Mouse (Mus musculus): ENCODE results near the gene Lrrc15. TPM values are rescaled to one million over a fixed set of nuclear protein-coding genes. Genes with fewer than 3 reads are reported as not detected.

The Lrrc15 gene
- polyA plus RNA-seq, 1 experiment from 2014 or later = 0.21 TPM

DNA sequence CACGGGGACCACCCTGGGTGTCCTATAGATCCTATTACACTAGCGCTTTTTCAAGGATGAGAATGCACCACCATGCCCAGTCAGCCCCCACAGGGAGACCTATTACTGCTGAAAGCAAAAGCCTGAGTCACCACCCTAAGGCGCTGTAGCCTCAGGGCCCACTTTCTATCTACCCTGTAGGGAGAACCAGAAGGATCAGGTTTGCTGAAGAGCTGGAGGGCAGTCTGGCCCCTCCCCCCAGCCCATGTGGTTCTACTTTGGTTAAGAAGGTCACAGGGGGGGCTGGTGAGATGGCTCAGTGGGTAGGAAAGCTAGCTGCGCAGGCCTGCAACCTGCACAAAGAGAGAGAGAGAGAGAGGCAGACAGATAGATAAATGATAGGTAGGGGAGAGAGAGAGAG is 2.6 kb upstream of the Lrrc15 start:
- H3K9ac ChIP-seq (ENCODE audit: low read length) = no peak overlapping the region
- peaks cover 32% of the 10 kb centered on the region for H3K27me3 ChIP-seq (ENCODE audit: control insufficient read depth, insufficient read depth, low read length)
- ATAC-seq (replicated peaks; ENCODE audit: extremely low read depth, insufficient read depth, low FRiP score) = no peak

DNA sequence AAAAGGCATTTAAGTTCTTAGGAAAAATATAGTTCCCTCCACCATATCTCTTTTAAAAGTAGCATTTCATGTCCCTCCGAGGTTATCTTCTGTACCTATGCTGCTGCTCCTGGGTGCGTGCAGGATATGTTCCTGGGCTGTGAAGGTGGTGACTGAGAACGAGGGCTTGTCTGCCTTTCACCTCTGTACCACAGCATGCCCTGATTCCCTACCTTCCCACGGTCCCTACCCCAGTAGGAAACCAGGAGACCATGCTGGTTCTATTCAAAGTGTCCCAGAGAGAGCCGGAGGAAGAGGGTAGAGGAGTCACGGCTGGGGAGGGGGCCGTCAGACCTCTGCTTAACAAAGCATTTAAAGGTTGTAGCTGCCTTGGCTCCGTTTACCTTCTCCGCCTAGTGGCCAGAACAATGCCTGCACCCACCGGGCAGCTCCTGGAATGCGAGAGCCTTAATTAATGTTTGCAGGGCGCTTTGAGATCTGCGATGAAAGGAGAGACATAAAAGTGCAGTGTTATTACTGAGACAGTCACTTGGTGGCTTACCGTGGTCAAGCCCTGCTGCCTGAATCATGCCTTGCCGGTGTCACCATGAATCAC is 784 bp upstream of the Lrrc15 start:
- peaks cover 32% of the 10 kb centered on the region for H3K27me3 ChIP-seq (ENCODE audit: control insufficient read depth, insufficient read depth, low read length)
- H3K36me3 ChIP-seq (ENCODE audit: control insufficient read depth, insufficient read depth) = no peaks in the 10 kb centered on the region
- no peaks in the 10 kb centered on the region for H3K9me3 ChIP-seq (replicated peaks; ENCODE audit: control insufficient read depth, low read length)
- H3K4me3 ChIP-seq (ENCODE audit: low read length) = peak overlapping the region; percentile 29
- H3K4me1 ChIP-seq (ENCODE audit: control insufficient read depth, insufficient read depth, low read length) = peaks cover 12% of the 10 kb centered on the region
- WGBS = 2% methylated on average over 15 of the region's 15 CpGs
- H3K4me2 ChIP-seq (ENCODE audit: low read depth, low read length) = peak overlapping the region; percentile 56
- H3K27ac ChIP-seq (ENCODE audit: low read length) = no peak overlapping the region
- ATAC-seq (replicated peaks; ENCODE audit: extremely low read depth, insufficient read depth, low FRiP score) = no peak
- H3K9ac ChIP-seq (ENCODE audit: low read length) = no peak overlapping the region

More for the DNA sequence above, 2.6 kb upstream of the Lrrc15 start:
- Histone ChIP-seq H3K36me3 (ENCODE audit: control insufficient read depth, insufficient read depth) (no peaks in the 10 kb centered on the region), H3K4me3 (ENCODE audit: low read length) (no peak overlapping the region), H3K4me1 (ENCODE audit: control insufficient read depth, insufficient read depth, low read length) (peaks cover 10% of the 10 kb centered on the region), H3K4me2 (ENCODE audit: low read depth, low read length) (no peak overlapping the region), H3K27ac (ENCODE audit: low read length) (no peak overlapping the region), H3K9me3 (replicated peaks; ENCODE audit: control insufficient read depth, low read length) (no peaks in the 10 kb centered on the region)
- 62% methylated on average over 4 of the region's 4 CpGs for WGBS

DNA sequence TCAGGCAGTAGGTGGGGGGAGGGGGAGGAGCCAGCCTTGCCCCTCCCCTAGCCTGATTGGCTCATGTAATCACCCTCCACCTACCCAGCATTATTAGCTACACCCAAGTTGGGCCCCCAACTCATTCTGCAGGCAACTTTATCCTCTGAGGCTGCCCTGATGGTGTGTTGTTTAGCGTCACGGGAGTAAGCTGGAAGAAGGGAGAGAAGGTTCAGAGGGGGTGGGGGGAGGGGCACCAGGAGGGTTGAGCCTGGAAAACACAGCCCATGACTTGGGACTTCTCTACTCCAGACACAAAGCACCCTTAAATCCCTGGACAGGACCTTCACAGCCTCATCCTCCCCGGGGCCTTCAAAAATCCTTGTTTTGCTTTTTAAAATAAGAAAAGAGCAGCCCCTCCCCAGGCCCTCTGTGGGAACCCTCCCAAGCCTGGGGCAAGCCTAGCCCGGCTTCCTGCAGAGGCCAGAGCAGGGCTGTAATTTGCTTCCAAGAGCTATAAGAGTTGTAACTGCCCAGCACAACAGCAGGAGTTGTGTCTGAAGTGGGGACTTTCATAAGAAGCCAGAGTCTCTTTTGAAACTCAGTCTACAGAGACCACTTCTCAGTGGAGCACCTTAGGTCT is 2.3 kb downstream of the Lrrc15 start:
- H3K4me1 ChIP-seq (ENCODE audit: control insufficient read depth, insufficient read depth, low read length) = peaks cover 14% of the 10 kb centered on the region
- 24% methylated on average over 4 of the region's 4 CpGs for WGBS
- no peak for ATAC-seq (replicated peaks; ENCODE audit: extremely low read depth, insufficient read depth, low FRiP score)
- no peaks in the 10 kb centered on the region for H3K9me3 ChIP-seq (replicated peaks; ENCODE audit: control insufficient read depth, low read length)
- no peak overlapping the region for H3K4me3 ChIP-seq (ENCODE audit: low read length)
- no peaks in the 10 kb centered on the region for H3K36me3 ChIP-seq (ENCODE audit: control insufficient read depth, insufficient read depth)
- no peak overlapping the region for H3K27ac ChIP-seq (ENCODE audit: low read length)
- H3K4me2 ChIP-seq (ENCODE audit: low read depth, low read length) = no peak overlapping the region
- no peak overlapping the region for H3K9ac ChIP-seq (ENCODE audit: low read length)
- peaks cover 28% of the 10 kb centered on the region for H3K27me3 ChIP-seq (ENCODE audit: control insufficient read depth, insufficient read depth, low read length)

DNA sequence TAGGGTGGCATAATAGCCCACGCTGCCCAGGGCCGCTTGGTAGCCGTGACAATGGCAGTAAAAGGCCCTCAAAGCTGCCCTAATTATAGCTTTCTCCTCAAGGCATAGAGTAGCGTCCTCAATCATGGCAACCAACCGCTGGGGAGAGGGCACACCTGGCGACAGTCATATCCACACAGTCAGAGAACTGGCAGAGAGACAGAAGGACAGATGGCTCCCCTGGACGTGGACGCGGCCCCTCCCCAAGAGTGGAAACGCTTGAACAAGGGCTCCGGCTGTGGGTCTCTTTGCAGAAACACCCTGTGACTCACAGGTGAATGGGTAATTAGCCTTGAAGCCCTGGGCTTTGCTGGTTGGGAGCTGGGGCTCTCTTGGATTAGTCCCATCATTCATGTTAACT is 4.7 kb downstream of the Lrrc15 start:
- H3K36me3 ChIP-seq (ENCODE audit: control insufficient read depth, insufficient read depth) = no peaks in the 10 kb centered on the region
- peaks cover 15% of the 10 kb centered on the region for H3K4me1 ChIP-seq (ENCODE audit: control insufficient read depth, insufficient read depth, low read length)
- H3K27me3 ChIP-seq (ENCODE audit: control insufficient read depth, insufficient read depth, low read length) = peaks cover 20% of the 10 kb centered on the region
- no peak for ATAC-seq (replicated peaks; ENCODE audit: extremely low read depth, insufficient read depth, low FRiP score)
- H3K4me2 ChIP-seq (ENCODE audit: low read depth, low read length) = no peak overlapping the region
- no peaks in the 10 kb centered on the region for H3K9me3 ChIP-seq (replicated peaks; ENCODE audit: control insufficient read depth, low read length)
- 83% methylated on average over 11 of the region's 11 CpGs for WGBS
- no peak overlapping the region for H3K4me3 ChIP-seq (ENCODE audit: low read length)
- no peak overlapping the region for H3K9ac ChIP-seq (ENCODE audit: low read length)
- no peak overlapping the region for H3K27ac ChIP-seq (ENCODE audit: low read length)

DNA sequence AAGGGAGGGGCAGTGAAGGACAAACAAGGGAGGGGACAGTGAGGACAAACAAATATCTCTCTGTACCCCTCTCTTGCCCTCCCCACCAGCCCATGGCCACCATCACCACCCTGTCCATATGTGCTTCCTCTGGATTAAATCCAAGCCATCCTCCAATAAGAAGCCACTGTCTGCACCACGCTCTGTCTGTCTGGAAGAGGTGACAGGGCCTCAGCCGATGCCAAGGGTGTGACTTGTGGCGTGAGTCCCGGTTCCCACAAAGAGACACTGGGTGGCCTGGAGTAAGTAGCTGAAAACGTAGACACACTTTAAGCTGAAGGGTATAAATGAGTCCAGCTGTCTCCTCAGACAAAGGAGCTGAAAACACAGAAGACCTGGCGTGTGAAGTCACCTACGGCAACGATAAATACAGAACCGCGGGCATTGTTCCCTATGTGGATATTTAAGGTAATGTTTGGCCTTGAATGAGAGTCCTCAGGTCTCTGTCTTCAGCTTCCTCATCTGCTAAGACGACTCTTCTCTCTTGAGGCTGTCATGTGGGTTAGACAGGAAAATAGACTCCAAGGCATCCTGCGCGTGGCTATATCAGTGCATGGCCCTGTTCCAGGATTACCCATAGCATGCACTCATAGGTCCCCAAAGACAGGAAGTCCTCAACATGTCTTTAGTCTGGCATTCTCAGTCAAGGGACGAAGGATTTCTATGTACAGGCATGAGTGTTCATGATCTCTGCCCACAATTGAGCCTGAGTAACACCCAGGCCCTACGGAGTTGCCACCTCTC is 7.3 kb downstream of the Lrrc15 start:
- peaks cover 13% of the 10 kb centered on the region for H3K4me1 ChIP-seq (ENCODE audit: control insufficient read depth, insufficient read depth, low read length)
- ATAC-seq (replicated peaks; ENCODE audit: extremely low read depth, insufficient read depth, low FRiP score) = no peak
- no peak overlapping the region for H3K9ac ChIP-seq (ENCODE audit: low read length)
- H3K27ac ChIP-seq (ENCODE audit: low read length) = no peak overlapping the region
- H3K36me3 ChIP-seq (ENCODE audit: control insufficient read depth, insufficient read depth) = no peaks in the 10 kb centered on the region
- H3K9me3 ChIP-seq (replicated peaks; ENCODE audit: control insufficient read depth, low read length) = no peaks in the 10 kb centered on the region
- H3K4me3 ChIP-seq (ENCODE audit: low read length) = no peak overlapping the region
- H3K27me3 ChIP-seq (ENCODE audit: control insufficient read depth, insufficient read depth, low read length) = no peaks in the 10 kb centered on the region
- no peak overlapping the region for H3K4me2 ChIP-seq (ENCODE audit: low read depth, low read length)
- 61% methylated on average over 15 of the region's 15 CpGs for WGBS

DNA sequence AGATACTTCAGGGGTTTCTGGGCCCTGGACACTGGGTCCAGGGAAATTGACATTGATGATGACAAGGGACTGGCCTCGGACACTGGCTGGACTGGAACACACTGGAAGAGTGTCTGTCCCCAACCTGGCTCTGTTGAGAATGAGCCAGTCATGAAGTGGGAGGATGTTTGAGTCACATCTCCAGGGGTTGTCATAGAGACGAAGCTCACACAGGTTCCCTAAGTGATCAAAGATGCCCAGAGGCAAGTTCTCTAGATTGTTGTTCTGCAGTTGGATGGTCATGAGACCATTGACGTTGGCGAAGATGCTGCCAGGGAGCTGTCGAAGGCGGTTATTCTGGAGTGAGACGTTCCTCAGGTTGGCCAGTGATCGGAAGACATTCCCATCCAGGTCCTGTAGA is 10.0 kb downstream of the Lrrc15 start:
- Histone ChIP-seq H3K4me1 (ENCODE audit: control insufficient read depth, insufficient read depth, low read length) (peaks cover 11% of the 10 kb centered on the region), H3K36me3 (ENCODE audit: control insufficient read depth, insufficient read depth) (no peaks in the 10 kb centered on the region), H3K9me3 (replicated peaks; ENCODE audit: control insufficient read depth, low read length) (no peaks in the 10 kb centered on the region), H3K4me2 (ENCODE audit: low read depth, low read length) (no peak overlapping the region), H3K27ac (ENCODE audit: low read length) (no peak overlapping the region), H3K27me3 (ENCODE audit: control insufficient read depth, insufficient read depth, low read length) (no peaks in the 10 kb centered on the region), H3K9ac (ENCODE audit: low read length) (no peak overlapping the region), H3K4me3 (ENCODE audit: low read length) (no peak overlapping the region)
- no peak for ATAC-seq (replicated peaks; ENCODE audit: extremely low read depth, insufficient read depth, low FRiP score)
- 92% methylated on average over 8 of the region's 8 CpGs for WGBS

DNA sequence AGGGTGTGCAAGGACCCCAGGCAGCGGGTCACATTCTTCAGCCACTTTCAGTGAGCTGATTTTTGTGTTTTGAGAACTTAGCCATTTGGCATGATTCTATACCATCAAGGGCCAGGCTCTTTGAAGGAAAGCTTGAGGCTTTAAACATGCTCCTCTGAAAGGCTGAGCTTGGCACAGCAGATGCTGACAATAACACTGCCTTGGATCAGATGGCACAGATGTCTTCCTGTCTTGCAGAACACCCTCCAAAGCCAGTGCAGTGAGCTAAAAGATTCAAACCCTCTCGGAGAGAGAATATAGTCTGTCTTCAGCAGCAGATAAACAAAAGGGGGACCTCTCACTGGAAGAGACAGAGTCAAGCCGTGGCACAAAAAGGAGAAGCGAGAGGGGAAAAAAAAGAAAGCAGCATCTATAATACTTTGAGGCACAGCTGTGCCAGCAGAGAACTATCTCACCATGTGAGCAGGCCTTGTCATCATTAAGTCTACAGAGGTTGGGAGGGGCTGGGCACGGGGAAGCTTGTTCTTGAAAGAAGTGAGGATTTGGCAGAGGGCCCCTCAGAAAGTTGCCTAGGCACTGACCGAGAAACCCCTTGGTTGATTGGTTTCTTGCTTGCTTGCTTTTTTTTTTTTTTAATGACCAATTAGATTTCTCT is 11.0 kb downstream of the Lrrc15 start:
- H3K9me3 ChIP-seq (replicated peaks; ENCODE audit: control insufficient read depth, low read length) = no peaks in the 10 kb centered on the region
- H3K27ac ChIP-seq (ENCODE audit: low read length) = no peak overlapping the region
- H3K27me3 ChIP-seq (ENCODE audit: control insufficient read depth, insufficient read depth, low read length) = no peaks in the 10 kb centered on the region
- no peak overlapping the region for H3K9ac ChIP-seq (ENCODE audit: low read length)
- 67% methylated on average over 6 of the region's 6 CpGs for WGBS
- ATAC-seq (replicated peaks; ENCODE audit: extremely low read depth, insufficient read depth, low FRiP score) = no peak
- H3K4me1 ChIP-seq (ENCODE audit: control insufficient read depth, insufficient read depth, low read length) = peaks cover 11% of the 10 kb centered on the region
- H3K36me3 ChIP-seq (ENCODE audit: control insufficient read depth, insufficient read depth) = no peaks in the 10 kb centered on the region
- H3K4me2 ChIP-seq (ENCODE audit: low read depth, low read length) = no peak overlapping the region
- no peak overlapping the region for H3K4me3 ChIP-seq (ENCODE audit: low read length)

DNA sequence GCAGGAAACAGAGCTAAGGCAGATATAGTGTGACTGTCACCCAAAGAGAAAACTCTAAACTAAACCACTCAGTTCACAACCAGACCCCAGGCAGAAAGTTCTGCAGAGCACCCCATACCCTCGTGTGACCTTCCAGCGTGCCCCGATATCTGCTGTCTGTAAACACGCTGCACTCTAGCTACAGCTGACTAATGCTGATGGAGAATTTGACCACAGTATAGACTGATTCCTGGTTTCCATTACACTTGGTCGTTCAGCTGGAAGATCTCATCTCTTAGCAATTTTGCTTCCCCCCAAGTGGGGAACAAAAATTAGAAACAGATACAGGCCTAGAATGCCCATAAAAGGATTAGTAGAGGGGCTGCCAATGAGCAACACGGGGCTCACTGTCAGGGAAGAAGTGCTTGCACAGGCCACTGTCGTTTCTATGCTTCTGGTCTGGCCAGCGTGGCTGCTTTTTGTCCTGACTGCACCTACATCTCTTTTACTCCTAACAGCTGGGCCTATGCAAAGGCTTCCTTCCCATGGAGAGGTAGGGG is 11.8 kb downstream of the Lrrc15 start:
- H3K27me3 ChIP-seq (ENCODE audit: control insufficient read depth, insufficient read depth, low read length) = no peaks in the 10 kb centered on the region
- no peak overlapping the region for H3K27ac ChIP-seq (ENCODE audit: low read length)
- H3K4me3 ChIP-seq (ENCODE audit: low read length) = no peak overlapping the region
- H3K9ac ChIP-seq (ENCODE audit: low read length) = no peak overlapping the region
- no peaks in the 10 kb centered on the region for H3K9me3 ChIP-seq (replicated peaks; ENCODE audit: control insufficient read depth, low read length)
- 55% methylated on average over 8 of the region's 8 CpGs for WGBS
- peaks cover 11% of the 10 kb centered on the region for H3K4me1 ChIP-seq (ENCODE audit: control insufficient read depth, insufficient read depth, low read length)
- H3K36me3 ChIP-seq (ENCODE audit: control insufficient read depth, insufficient read depth) = no peaks in the 10 kb centered on the region
- H3K4me2 ChIP-seq (ENCODE audit: low read depth, low read length) = no peak overlapping the region
- ATAC-seq (replicated peaks; ENCODE audit: extremely low read depth, insufficient read depth, low FRiP score) = no peak
